Mouse (Mus musculus) kidney, adult 18-20 months (tissue): ENCODE results near the gene Tmem234.

Experiments
- DNase-seq: peaks from one replicate; pipeline ENCODE4 v3.0.0; 2021

Gene Tmem234

GRCm38 (mm10) chr4:129672878-129673449 is 72.5 kb downstream of the Tmem234 start:
- no peak for DNase-seq
